Mouse (Mus musculus) ovary, postnatal 36 days (tissue): ENCODE results near the gene Pak3.
"Not testable (repeated sequence)": the region's sequence is repeated elsewhere in the genome, so short reads cannot be mapped to it uniquely, and the experiment has no call there.

Experiments used
- DNase-seq: peaks from one replicate; pipeline ENCODE4 v3.0.0; 2022; ENCODE audit warnings: low spot score, mixed read lengths

Gene Pak3

DNA sequence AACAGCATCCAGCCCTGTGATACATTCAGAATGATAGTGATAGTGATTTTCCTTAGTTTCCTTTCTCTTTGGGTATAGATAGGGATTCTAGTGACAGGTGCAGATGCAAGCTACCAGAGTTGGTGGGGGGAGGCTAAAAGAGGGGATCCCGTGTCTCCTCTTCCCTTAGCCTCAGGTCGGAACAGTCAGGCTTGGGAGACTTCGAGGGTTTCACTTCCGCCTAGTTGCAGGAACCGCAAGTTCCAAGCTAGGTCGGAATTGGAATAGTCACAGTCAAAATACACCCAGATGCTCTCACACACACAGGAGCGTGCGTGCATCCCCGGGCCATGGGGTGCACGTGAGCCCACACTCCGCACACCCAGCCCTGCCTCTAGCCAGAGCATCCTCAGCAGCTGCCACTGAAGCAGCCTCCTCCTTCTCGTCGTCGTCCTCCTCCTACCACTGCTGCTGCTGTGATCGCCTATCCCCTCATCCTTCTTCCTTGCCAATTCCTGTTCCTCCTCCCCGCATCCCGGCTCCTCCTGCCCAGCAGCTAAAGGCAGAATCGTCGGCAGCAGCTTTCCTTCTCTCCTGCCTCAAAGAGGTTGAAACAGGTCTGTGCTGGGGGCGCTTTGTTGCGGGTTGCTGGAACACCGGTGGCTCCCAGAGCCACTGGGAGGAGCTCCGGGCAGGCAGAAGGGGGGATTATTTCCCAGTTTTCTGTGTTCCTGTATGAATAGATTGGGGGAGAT lies at the start of gene Pak3:
TSS of gene Pak3 (plus strand) at position 424 of the 734 bp plus-strand sequence.
- no peak for DNase-seq

DNA sequence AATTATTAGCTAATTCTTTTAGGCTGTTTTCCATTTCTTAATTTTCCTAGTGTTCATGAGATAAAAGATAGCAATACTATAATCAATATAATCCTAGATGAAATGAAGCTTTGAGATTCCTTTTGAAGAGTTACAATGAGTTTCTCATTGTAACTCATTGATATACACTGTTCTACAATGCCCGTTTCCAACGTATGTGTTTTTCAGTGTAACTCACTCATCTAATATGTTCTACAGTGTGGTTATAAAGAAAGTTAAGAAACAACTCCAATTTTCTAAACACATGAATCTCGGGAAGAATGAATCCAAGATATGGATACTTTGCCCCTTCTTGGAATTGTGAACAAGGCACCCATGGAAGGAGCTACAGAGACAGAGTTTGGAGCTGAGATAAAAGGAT lies 35.5 kb upstream of the Pak3 start:
- DNase-seq: peak; percentile 48

DNA sequence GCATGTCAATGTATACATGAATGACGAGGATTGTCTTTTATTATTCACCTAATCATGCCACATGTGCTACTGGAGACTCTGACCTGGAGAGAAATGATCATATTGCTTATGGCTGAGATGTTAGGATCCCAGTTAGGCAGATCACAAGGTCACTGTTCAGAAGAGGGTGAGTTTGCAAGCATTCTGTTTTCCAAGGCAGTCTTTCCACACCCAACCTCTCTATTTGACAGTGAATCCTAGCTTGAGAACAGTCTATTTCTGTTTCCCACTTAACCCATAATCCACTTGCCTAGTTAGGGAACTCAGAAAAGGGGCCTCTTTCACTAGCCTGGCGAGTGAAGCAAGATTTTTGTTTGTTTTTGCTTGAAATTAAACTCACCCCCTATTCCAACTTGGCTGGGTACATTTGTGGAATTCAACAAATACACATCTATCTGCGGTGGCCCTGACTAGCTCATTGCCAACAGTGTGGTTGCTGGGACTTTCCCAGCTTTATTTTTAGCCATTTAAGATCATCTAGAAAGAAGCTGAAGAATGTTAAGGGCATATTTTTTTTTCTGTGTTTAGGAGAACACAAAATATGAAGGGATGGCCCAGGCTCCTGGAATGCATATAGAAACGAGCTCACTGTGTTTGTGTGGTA lies 17.2 kb upstream of the Pak3 start:
- DNase-seq: no peak

DNA sequence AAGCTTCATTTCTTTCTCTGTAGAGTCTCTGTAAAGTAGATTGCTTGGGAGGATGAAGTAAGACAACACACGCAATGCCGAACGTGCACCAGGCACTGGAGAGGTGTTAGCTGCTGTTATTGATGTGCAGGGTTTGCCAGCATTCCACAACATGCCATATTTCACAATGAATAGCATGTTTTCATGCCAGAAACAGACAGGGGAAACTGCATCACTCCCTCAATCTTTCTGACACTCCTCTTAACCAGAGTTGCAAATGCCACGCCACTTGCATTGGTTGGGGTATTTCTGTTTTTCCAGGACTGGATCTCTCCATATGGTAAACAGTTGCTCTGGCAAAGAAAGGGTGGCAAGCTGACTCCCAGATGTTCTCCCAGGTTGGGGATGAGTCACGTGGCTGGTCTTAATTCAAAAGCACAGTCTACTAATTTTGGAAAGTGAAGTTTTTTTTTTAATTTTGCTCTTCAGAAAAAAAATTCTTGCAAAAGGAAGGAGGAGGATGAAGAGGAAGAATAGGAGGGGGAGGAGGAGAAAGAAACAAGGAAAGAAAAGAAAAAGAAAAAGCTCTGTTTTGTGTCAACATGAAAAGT lies 16.5 kb upstream of the Pak3 start:
- no peak for DNase-seq

DNA sequence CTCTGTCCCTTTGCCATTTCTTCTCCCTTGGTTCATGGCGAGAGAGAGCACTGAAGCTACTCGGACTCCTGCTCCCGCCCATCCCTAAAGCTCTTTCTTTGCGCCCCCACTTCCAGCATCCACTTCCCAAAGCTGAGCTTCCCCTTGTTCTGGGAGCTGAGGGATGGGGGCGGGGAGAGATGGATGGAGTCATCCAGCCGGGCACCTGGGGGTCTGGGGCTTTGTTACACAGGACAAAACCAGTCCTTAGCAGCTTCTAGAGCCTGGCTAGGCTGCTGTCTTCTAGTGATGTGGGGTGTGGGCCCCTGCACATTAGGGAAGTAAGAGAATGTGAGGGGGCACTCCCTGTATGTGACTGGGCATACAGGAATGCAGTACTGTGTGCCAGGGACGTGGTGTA lies 526 bp downstream of the Pak3 start:
- no peak for DNase-seq

DNA sequence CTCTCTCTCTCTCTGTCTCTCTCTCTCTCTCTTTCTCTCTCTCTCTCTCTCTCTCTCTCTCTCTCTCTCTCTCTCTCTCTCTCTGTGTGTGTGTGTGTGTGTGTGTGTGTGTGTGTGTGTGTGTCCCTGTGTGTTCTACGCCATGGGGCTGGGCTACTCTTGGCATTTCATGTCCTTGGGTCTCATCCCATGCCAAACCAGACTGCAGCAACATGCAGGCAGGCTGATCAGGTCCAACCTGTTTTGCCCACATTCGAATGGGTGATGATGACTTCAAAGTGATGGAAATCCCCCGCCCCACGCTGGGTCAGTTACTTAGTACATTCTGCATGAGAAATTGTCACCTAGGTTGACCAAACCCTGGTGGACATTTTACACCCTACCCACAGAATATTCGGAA lies 1.1 kb downstream of the Pak3 start:
- not testable (repeated sequence) for DNase-seq

DNA sequence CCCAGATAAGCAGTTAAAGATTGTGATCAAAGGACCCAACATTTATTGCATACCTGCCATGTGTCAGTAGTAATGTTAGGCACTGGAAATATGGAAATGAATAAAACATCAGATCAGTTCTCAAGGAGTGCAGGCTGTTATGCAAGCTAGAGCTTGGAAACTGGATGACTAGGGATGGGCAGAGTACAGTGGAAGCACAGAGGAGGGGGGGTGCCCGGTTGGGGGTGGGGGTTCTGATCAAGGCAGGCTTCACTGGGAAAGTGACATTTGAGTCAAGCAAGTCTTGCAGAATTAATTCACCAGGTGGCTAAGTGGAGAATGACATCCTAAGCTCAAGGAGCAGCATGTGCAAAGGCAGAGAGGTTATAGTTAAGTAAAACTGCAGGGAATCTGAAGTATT lies 1.8 kb downstream of the Pak3 start:
- DNase-seq: no peak

DNA sequence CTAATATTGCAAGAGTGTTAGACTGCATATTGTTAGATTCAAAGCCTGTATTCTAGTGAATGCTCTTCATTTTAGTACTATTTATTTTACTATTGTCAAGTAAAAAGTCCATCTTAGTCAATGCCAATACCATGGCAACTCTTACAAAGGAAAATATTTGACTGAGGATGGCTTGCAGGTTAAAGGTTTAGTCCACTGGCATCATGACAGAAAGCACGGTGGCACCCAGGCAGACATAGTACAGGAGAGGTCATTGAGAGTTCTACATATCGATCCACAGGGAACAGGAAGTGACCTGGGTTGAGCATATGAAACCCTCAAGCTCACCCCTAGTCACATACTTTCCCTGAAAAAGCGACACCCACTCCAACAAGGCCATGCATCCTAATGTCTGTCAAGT lies 13.9 kb downstream of the Pak3 start:
- DNase-seq: no peak

DNA sequence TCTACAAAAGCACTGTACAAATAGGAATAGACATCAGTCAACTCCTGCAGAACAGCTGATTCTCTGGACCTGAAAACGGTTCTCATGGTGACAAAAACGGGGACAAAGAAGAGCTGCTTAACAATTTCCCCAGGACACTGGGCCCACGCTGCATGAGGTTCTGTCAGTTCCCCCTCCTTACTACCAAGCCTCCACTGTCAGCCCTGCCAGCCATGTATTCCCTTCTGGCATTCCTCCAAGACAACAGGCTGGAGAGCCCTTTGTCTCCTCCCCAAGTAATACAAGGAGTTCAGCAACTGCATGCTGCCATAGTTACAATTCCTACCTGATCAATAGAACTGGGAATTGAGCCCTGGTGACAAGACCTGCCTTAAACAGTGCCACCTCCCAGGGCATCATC lies 15.2 kb downstream of the Pak3 start:
- no peak for DNase-seq

DNA sequence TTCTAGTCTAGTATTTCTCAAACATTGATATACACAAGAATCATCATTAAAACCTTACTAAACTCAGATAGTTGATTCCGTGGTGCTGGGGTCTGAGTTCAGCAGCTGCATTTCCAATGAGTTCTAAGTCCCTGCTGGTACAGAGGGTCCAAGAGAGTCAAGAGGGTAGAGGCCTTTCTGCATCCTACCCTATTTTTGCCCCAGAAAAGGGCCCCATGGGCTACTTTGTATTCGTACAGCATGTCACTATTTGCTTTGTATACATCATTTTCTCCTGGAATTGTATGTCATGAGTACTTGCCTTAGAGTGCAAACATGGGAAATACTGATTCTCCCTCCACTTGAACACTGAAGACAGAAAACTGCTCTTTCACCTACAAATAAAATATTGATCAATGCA lies 24.4 kb downstream of the Pak3 start:
- DNase-seq: no peak

DNA sequence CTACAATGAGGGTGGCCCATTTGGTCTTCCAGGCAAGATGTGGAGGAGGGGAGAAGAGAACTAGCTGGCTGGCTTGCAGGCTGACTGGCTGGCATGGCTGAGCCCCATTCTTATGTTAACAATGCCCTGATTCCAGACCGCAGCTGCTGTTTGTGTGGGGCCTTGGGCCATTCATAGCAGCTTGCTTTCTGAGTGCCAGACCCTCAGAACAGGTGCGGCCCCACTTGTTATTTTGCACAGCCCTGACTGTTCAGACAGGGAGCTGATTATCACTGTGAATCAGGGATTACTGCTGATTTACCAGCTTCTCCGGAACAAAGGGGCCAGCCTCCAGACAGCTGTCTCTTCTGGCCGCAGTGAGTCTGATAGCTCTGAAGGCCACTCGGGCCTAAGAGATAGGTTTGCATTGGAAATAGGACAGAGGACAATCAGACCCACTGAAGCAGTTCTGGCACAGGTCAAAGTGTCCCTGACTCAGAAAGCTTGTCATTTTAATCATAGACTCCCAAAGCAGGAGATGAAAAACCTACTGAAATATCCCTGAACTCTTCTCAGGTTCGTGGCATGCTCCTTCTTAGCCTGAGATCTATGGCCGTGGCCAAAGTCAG lies 24.9 kb downstream of the Pak3 start:
- peak; percentile 33 for DNase-seq

DNA sequence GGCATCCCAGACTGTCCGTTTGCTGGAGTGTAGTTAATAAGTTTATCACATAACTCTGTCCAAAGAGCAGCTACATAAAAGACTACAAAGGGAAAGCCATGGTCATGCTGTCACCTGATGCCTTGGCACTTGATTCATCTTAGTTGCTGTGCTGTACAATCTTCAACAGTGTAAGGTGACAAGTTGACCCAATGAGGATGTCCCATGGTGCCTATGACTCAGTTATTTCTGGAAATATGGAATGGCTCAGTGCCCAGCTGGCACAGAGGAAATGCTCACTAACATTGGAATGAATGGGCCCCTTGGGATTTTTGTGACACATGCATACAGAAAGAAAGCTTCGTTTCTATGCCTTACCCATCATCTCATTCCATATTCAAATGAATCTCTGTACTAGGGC lies 55.3 kb downstream of the Pak3 start:
- DNase-seq: no peak

DNA sequence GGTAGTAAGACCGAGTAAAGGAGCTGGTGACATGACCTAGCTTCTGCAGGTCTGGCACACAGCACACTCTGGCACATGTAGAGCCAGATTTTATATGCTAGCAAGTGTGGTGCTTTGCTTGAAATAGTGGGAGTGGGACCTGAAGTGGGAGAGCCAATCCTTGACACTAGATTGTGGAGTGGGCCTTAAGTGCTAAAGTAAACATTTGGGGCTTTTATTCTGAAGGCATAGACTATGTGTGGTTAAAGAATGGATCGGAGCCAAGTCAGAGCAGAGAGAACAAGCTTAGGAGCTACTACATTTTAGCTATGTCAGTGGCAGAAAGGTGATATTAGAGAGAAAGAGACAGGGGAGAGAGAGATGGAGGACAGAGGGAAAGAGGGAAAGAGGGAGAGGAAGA lies 61.5 kb downstream of the Pak3 start:
- no peak for DNase-seq

DNA sequence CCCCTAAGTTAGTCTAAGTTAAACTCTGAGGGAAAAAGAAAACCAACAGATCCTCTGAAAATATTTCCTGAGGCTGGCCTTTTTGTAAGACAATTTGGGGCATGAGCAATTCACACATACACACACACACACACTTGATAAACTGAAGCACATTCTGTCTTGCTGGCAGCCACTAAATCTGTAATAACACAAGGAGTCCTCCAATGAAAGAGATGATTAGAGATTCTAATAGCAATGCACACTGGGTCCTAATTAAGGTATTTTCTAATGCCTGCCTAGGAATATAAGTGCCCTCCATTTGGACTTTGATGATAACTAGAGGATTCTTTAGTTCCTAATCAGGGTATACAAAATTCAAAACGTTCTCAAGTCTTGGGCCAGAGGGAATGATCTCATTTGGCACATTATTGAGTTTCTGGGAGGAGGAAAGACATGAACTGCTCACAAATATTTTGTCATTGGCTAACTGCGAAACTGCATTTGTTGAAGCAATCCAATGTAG lies 62.1 kb downstream of the Pak3 start:
- no peak for DNase-seq

DNA sequence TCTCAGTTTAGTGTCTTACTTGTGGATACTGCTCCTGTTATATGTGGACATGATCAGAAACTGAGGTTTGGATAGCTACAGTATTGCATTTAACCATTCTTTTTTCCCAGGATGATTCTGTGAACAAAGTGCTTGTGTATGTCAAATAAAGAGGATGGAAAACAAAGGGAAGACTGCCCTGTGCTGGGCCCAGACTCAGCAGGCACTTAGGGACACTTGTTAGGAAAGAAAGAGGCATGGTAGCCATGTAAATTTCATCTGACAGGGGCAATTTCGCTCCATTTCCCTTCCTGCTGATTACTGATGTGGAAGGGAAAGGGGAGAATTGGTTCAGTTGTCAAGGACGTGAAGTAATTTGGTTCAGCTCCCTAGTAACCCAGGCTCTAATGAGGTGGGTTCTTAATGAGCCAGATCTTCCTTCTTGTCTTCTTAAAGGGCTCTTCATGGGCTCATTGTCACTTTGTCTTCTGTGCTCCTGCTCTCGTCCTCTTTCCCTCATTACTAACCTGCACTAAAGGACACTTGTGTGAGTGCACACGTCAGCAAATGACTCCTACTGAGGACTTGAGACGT lies 88.6 kb downstream of the Pak3 start:
- DNase-seq: no peak

DNA sequence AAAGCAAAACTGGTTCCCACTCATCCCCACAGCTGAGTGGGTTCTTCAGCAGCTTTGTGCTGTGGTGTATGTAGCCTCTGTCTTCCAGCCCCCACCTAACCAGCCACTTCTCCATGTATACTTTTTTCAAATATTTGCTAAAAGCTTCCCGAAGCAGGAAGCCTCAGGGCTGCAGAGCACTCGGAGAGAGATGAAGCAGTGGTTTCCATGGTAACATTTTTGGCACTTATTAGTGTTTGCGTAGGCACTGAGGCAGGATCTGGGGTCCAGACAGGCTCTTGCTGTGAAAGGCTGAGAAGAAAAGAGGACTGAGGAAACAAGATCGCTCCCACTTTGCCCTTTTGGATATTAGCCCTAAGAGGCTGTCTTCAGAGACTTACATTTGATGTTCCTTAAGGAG lies 100.3 kb downstream of the Pak3 start:
- no peak for DNase-seq

DNA sequence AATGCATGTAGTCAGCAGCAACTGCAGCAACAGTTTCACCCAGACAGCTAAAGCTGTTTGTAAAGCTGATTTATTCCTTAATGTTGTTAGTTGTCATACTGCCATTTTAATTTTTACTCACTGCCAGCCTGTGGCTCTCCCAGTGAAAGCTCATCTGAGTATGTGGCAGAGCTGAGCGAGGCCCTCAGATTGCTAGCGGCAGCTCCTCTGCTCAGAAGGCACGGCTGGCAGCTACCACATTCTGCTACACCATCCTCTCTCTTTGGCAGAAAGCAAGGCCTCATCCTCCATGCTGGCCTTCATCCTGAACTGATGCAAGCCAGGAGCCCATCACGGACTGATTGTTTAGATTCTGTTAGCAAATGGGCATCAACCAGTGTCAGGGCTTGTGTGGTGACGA lies 109.4 kb downstream of the Pak3 start:
- DNase-seq: no peak

DNA sequence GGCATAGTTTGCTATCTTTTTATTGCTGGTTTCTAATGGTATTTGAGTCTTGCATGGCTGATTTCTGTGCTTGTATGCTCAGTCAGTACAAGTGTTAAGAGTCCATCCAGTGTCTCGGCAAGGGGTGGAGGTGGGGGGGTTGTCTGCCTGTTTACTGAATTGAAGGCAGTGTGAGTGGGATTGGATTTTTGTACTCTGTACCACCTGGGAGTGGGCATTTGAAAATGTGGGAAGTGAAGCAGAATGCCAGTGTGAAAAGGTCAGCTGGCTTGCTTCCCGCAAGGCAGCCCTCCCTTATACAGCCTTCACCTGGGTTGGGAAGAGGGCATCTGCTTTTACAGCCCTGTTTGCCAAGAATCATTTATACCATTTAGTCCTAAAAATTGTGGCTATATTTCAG lies 125.5 kb downstream of the Pak3 start:
- DNase-seq: no peak

DNA sequence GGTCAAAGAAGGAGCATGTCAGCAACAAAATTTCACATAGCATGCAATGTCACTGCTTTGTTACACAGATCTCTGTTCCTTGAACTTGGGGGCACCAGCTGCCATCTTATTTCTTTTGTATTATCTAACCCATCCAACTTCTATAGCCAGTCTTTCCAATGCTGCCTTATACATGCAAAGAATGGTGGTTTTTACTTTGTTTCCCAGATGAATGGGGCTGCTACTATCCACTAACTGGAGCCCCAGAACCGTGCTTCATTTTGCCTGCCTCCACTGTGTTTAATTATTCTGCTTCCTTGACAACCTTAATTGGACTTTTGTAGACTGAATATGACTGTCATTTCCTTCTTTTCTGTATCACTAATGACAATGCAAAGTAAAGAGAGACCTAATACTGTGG lies 126.4 kb downstream of the Pak3 start:
- no peak for DNase-seq

DNA sequence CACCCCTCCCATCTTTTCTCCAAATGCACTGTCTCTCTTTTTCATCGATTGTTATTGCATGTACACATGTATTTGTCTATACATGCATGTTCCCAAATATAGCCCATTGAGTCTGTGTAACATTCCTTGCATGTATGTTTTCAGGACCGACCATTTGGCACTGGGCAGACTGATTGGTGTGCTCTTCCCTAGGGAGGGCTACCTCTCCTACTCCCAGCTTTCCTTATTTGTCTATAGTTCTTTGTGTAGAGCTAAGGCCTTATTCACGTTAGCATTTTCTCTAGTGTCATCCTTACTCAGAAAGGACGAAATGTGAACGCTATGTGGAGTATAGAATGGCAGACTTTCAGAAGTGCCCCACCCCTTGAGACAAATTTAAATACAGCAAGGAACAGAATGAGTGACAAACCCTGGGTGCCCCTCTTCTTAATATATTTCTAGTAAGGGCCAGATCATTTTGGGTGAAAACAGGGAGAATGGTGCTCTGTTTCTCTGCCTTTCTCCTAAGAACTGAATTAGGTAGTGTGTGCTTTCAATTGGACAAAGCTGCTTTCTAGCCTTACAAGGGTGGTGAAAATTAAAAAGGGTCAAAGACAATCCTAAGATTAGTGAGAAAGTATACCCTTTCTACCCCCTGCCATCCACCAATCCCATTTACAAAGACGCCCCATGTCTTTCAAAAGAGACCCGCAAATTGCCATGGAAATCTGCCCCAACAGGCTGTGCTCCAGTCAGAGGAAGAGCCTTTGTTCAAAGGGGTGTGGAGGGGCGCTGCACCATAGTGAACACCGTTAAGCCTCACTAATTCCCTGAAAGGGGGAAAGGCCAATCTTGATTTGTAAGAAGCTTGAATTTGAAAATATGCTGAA lies 136.2 kb downstream of the Pak3 start:
- DNase-seq: no peak

DNA sequence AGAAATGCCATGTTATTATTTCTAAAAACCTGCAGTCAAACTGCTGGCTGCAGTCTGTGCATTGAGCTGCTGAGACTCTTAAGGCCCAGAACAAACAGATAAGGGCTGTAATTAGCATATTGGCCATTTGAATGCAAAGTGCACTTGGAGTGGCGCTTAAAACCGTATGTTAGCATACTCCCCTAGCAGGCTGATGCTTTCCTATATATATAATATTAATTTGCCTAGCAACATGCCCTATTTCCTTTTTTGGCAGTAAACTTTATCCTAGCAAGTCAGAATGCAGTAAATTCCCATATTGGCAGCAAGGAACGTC lies 136.7 kb downstream of the Pak3 start:
- no peak for DNase-seq
